Mouse (Mus musculus): ENCODE results near the gene Hbb-bs.

DNA sequence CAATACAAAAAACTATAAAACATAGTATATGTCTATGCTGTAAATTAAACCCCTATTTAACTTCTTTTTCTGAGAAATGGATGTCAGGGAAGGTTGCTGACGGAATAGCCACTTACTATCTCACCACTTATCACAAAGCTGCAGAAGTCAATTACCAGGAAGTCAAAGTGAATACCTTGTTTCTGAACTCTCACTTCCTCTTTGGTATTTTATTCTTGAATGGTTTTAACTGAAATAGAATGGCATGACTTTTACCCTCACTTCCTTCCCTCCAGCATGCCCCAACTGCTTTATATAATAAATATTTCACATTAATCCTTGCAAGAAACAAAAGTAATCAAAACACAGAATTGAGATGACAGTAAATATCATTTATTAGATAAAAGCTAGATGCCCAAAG is 15.7 kb downstream of the Hbb-bs start:
- TF ChIP-seq CTCF (IDR thresholded peaks at IDR 0.05; ENCODE audit: control insufficient read depth, insufficient read depth, insufficient replicate concordance, low read depth, low read length) (no peak), POLR2A (IDR thresholded peaks at IDR 0.05; ENCODE audit: control insufficient read depth, low read depth, low read length) (no peak)
